Mouse (Mus musculus) kidney, adult 2 months (tissue): ENCODE results near the gene Capza1.

ENCODE experiments used
- CTCF ChIP-seq: fragments of 200-500 bp; conservative IDR thresholded peaks from 2 replicates; pipeline ENCODE4 v1.5.1; 2011; ENCODE audit warnings: low read depth, mild to moderate bottlenecking, control low read depth, low read length, moderate library complexity, mixed read lengths; ENCODE audit not compliant: insufficient read depth, insufficient read length
- POLR2A ChIP-seq: fragments of 200-500 bp; IDR thresholded peaks from one replicate; pipeline ENCODE4 v1.6.1; 2011; ENCODE audit warnings: low read depth, low read length, control low read depth

DNA sequence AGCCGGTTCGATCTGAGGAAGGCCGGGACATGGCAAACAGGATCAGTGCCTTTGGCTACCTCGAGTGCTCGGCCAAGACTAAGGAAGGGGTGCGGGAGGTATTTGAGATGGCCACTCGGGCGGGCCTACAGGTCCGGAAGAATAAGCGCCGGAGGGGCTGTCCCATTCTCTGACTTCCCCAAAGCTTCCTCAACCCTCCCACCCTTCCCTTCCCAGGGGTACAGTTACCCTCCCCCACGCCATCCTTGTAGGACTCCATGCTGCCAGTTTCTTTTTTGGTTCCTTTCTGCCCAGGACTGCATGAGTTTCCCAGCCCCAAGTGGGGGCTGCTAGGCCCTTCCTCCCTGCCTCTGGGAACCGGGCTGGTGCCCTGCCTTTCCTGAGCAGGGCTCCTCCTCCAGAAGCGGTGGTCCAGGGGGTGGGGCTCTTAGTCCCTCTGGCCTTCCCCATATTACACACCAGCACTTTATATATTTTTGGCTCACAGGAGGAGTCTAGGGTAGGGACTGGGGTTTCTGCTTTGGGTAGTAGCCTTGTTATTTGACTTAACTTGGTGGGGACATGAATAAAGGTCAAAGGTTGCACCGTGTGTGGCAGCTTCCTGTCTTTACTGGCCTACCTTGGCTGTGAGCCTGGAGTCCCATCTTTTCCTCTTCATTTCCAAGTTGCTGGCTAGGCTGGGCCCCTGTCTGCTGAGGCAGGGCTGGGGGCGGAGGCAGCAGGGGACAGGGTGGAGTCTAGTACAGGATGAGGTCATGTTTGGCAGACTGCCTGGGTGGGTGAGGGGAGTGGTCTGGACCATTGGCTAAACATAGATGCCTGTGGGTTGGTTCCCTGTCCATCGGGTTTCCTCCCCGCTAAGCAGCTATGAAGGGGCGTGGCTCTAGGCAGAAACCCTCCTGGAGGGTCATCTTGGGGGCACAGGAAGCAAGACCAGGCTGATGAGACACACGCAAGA lies 70.2 kb downstream of the Capza1 start:
- TF ChIP-seq POLR2A: no peak
- TF ChIP-seq CTCF: no peak
